Mouse (Mus musculus): Measurements from ENCODE around the gene Mdga1. TPM values are rescaled to one million over a fixed set of nuclear protein-coding genes. Genes with fewer than 3 reads are reported as not detected.

The Mdga1 gene
- polyA plus RNA-seq, 1 experiment from 2014 or later = 14.3 TPM

GRCm38 (mm10) chr17:29878990-29879389 is 90.9 kb downstream of the Mdga1 start:
- no peak overlapping the region for H3K9ac ChIP-seq (ENCODE audit: low read depth, low read length)
- ATAC-seq = no peak
- H3K27ac ChIP-seq (ENCODE audit: low read length) = no peak overlapping the region
- no peaks in the 10 kb centered on the region for H3K36me3 ChIP-seq (ENCODE audit: control insufficient read depth, insufficient read depth, low read length)
- WGBS = 83% methylated on average over 10 of the region's 10 CpGs
- H3K9me3 ChIP-seq (replicated peaks; ENCODE audit: control insufficient read depth, low read length, poor library complexity, severe bottlenecking) = no peaks in the 10 kb centered on the region
- no peaks in the 10 kb centered on the region for H3K27me3 ChIP-seq (ENCODE audit: control insufficient read depth, insufficient read depth, low read depth, low read length)
- H3K4me2 ChIP-seq (ENCODE audit: low read length) = no peak overlapping the region
- peaks cover 22% of the 10 kb centered on the region for H3K4me1 ChIP-seq (ENCODE audit: control insufficient read depth, insufficient read depth, low read length)
- no peak overlapping the region for H3K4me3 ChIP-seq (ENCODE audit: low read depth, low read length)

GRCm38 (mm10) chr17:29874082-29874679 is 95.7 kb downstream of the Mdga1 start:
- H3K4me3 ChIP-seq (ENCODE audit: low read depth, low read length) = no peak overlapping the region
- whole genome bisulfite sequencing = 8% methylated on average over 24 of the region's 27 CpGs
- H3K4me2 ChIP-seq (ENCODE audit: low read length) = peak overlapping the region; percentile 23
- peak overlapping the region; percentile 47; the same call in 1 of the 2 replicates for H3K9ac ChIP-seq (ENCODE audit: low read depth, low read length)
- no peaks in the 10 kb centered on the region for H3K36me3 ChIP-seq (ENCODE audit: control insufficient read depth, insufficient read depth, low read length)
- peaks cover 28% of the 10 kb centered on the region for H3K4me1 ChIP-seq (ENCODE audit: control insufficient read depth, insufficient read depth, low read length)
- H3K27me3 ChIP-seq (ENCODE audit: control insufficient read depth, insufficient read depth, low read depth, low read length) = no peaks in the 10 kb centered on the region
- H3K27ac ChIP-seq (ENCODE audit: low read length) = peak overlapping the region; percentile 84
- no peaks in the 10 kb centered on the region for H3K9me3 ChIP-seq (replicated peaks; ENCODE audit: control insufficient read depth, low read length, poor library complexity, severe bottlenecking)
- ATAC-seq = peak; percentile 20

GRCm38 (mm10) chr17:29873580-29874015 is 96.3 kb downstream of the Mdga1 start:
- WGBS = 43% methylated on average over 7 of the region's 7 CpGs
- Histone ChIP-seq H3K4me3 (ENCODE audit: low read depth, low read length) (no peak overlapping the region), H3K27me3 (ENCODE audit: control insufficient read depth, insufficient read depth, low read depth, low read length) (no peaks in the 10 kb centered on the region), H3K36me3 (ENCODE audit: control insufficient read depth, insufficient read depth, low read length) (no peaks in the 10 kb centered on the region), H3K9me3 (replicated peaks; ENCODE audit: control insufficient read depth, low read length, poor library complexity, severe bottlenecking) (no peaks in the 10 kb centered on the region), H3K9ac (ENCODE audit: low read depth, low read length) (peak overlapping the region; percentile 47; the same call in 1 of the 2 replicates), H3K4me2 (ENCODE audit: low read length) (peak overlapping the region; percentile 23; the same call in 1 of the 2 replicates), H3K4me1 (ENCODE audit: control insufficient read depth, insufficient read depth, low read length) (peaks cover 28% of the 10 kb centered on the region), H3K27ac (ENCODE audit: low read length) (peak overlapping the region; percentile 84)
- peak; percentile 90 for ATAC-seq

GRCm38 (mm10) chr17:29870316-29870715 is 99.6 kb downstream of the Mdga1 start:
- ATAC-seq = no peak
- Histone ChIP-seq H3K4me3 (ENCODE audit: low read depth, low read length) (no peak overlapping the region), H3K9ac (ENCODE audit: low read depth, low read length) (no peak overlapping the region), H3K9me3 (replicated peaks; ENCODE audit: control insufficient read depth, low read length, poor library complexity, severe bottlenecking) (no peaks in the 10 kb centered on the region; the same call in 1 of the 2 replicates), H3K36me3 (ENCODE audit: control insufficient read depth, insufficient read depth, low read length) (no peaks in the 10 kb centered on the region), H3K27me3 (ENCODE audit: control insufficient read depth, insufficient read depth, low read depth, low read length) (no peaks in the 10 kb centered on the region), H3K4me1 (ENCODE audit: control insufficient read depth, insufficient read depth, low read length) (peaks cover 28% of the 10 kb centered on the region), H3K27ac (ENCODE audit: low read length) (no peak overlapping the region), H3K4me2 (ENCODE audit: low read length) (no peak overlapping the region)
- 81% methylated on average over 12 of the region's 12 CpGs for WGBS

- no peak overlapping the region for H3K9ac ChIP-seq (ENCODE audit: low read depth, low read length)
- H3K4me3 ChIP-seq (ENCODE audit: low read depth, low read length) = no peak overlapping the region
- no peak overlapping the region for H3K4me2 ChIP-seq (ENCODE audit: low read length)
- no peak overlapping the region for H3K27ac ChIP-seq (ENCODE audit: low read length)
- H3K9me3 ChIP-seq (replicated peaks; ENCODE audit: control insufficient read depth, low read length, poor library complexity, severe bottlenecking) = no peaks in the 10 kb centered on the region; the same call in 1 of the 2 replicates
- H3K36me3 ChIP-seq (ENCODE audit: control insufficient read depth, insufficient read depth, low read length) = no peaks in the 10 kb centered on the region
- H3K27me3 ChIP-seq (ENCODE audit: control insufficient read depth, insufficient read depth, low read depth, low read length) = no peaks in the 10 kb centered on the region
- no peaks in the 10 kb centered on the region for H3K4me1 ChIP-seq (ENCODE audit: control insufficient read depth, insufficient read depth, low read length)
- no peak for ATAC-seq
- WGBS = 67% methylated on average over 6 of the region's 6 CpGs
Observed at GRCm38 (mm10) chr17:29865914-29866313, 104.0 kb downstream of the Mdga1 start.

- Histone ChIP-seq H3K36me3 (ENCODE audit: control insufficient read depth, insufficient read depth, low read length) (no peaks in the 10 kb centered on the region), H3K27ac (ENCODE audit: low read length) (no peak overlapping the region), H3K4me3 (ENCODE audit: low read depth, low read length) (no peak overlapping the region), H3K9me3 (replicated peaks; ENCODE audit: control insufficient read depth, low read length, poor library complexity, severe bottlenecking) (no peaks in the 10 kb centered on the region; the same call in 1 of the 2 replicates), H3K4me2 (ENCODE audit: low read length) (no peak overlapping the region), H3K4me1 (ENCODE audit: control insufficient read depth, insufficient read depth, low read length) (no peaks in the 10 kb centered on the region), H3K27me3 (ENCODE audit: control insufficient read depth, insufficient read depth, low read depth, low read length) (no peaks in the 10 kb centered on the region), H3K9ac (ENCODE audit: low read depth, low read length) (no peak overlapping the region)
- no peak for ATAC-seq
- WGBS = 64% methylated on average over 7 of the region's 7 CpGs
Observed at GRCm38 (mm10) chr17:29864440-29864839, 105.4 kb downstream of the Mdga1 start.

- Histone ChIP-seq H3K36me3 (ENCODE audit: control insufficient read depth, insufficient read depth, low read length) (no peaks in the 10 kb centered on the region), H3K27me3 (ENCODE audit: control insufficient read depth, insufficient read depth, low read depth, low read length) (no peaks in the 10 kb centered on the region), H3K27ac (ENCODE audit: low read length) (no peak overlapping the region), H3K4me1 (ENCODE audit: control insufficient read depth, insufficient read depth, low read length) (0 out of 2 replicates have a peak, but pooled peaks cover 4% of the 10 kb centered on the region), H3K9ac (ENCODE audit: low read depth, low read length) (no peak overlapping the region), H3K4me2 (ENCODE audit: low read length) (no peak overlapping the region), H3K4me3 (ENCODE audit: low read depth, low read length) (no peak overlapping the region), H3K9me3 (replicated peaks; ENCODE audit: control insufficient read depth, low read length, poor library complexity, severe bottlenecking) (no peaks in the 10 kb centered on the region)
- 77% methylated on average over 13 of the region's 13 CpGs for WGBS
- peak; percentile 45; the same call in 1 of the 2 replicates for ATAC-seq
Observed at GRCm38 (mm10) chr17:29859788-29860283, 110.1 kb downstream of the Mdga1 start.

- 94% methylated on average over 3 of the region's 3 CpGs for WGBS
- Histone ChIP-seq H3K4me1 (ENCODE audit: control insufficient read depth, insufficient read depth, low read length) (0 out of 2 replicates have a peak, but pooled peaks cover 4% of the 10 kb centered on the region), H3K27ac (ENCODE audit: low read length) (no peak overlapping the region), H3K9me3 (replicated peaks; ENCODE audit: control insufficient read depth, low read length, poor library complexity, severe bottlenecking) (no peaks in the 10 kb centered on the region), H3K27me3 (ENCODE audit: control insufficient read depth, insufficient read depth, low read depth, low read length) (no peaks in the 10 kb centered on the region), H3K9ac (ENCODE audit: low read depth, low read length) (no peak overlapping the region), H3K4me3 (ENCODE audit: low read depth, low read length) (no peak overlapping the region), H3K36me3 (ENCODE audit: control insufficient read depth, insufficient read depth, low read length) (no peaks in the 10 kb centered on the region), H3K4me2 (ENCODE audit: low read length) (no peak overlapping the region)
- ATAC-seq = no peak; the same call in 1 of the 2 replicates
Observed at GRCm38 (mm10) chr17:29858764-29859163, 111.1 kb downstream of the Mdga1 start.

All from midbrain, embryonic 16.5 days (tissue).